Mouse (Mus musculus): Measurements from ENCODE around the gene Rack1. TPM values are rescaled to one million over a fixed set of nuclear protein-coding genes. Genes with fewer than 3 reads are reported as not detected.
"Not testable (repeated sequence)": the region's sequence is repeated elsewhere in the genome, so short reads cannot be mapped to it uniquely, and the experiment has no call there.

The Rack1 gene
- polyA plus RNA-seq, 1 experiment from 2014 or later, result 349 TPM

- not testable (repeated sequence) for H3K4me2 ChIP-seq (ENCODE audit: low read length); H3K36me3 ChIP-seq (ENCODE audit: control insufficient read depth, insufficient read depth, low read length); ATAC-seq; H3K27ac ChIP-seq (ENCODE audit: low read depth, low read length); H3K4me3 ChIP-seq (ENCODE audit: low read length); H3K9ac ChIP-seq (ENCODE audit: low read depth, low read length); H3K4me1 ChIP-seq (ENCODE audit: control insufficient read depth, insufficient read depth, low read depth, low read length); H3K9me3 ChIP-seq (ENCODE audit: control insufficient read depth, low read length); H3K27me3 ChIP-seq (replicated peaks; ENCODE audit: control insufficient read depth, insufficient read depth, low read length)
- 82% methylated on average over 14 of the region's 14 CpGs for WGBS
Measured at GRCm38 (mm10) chr11:48821299-48821698, 21.2 kb downstream of the Rack1 start.

- Histone ChIP-seq H3K27ac (ENCODE audit: low read depth, low read length) (no peak overlapping the region), H3K4me1 (ENCODE audit: control insufficient read depth, insufficient read depth, low read depth, low read length) (peaks cover 13% of the 10 kb centered on the region), H3K27me3 (replicated peaks; ENCODE audit: control insufficient read depth, insufficient read depth, low read length) (peaks cover 7% of the 10 kb centered on the region; the same call in 1 of the 2 replicates), H3K9me3 (ENCODE audit: control insufficient read depth, low read length) (no peaks in the 10 kb centered on the region), H3K9ac (ENCODE audit: low read depth, low read length) (no peak overlapping the region), H3K4me3 (ENCODE audit: low read length) (peak overlapping the region; percentile 43), H3K36me3 (ENCODE audit: control insufficient read depth, insufficient read depth, low read length) (no peaks in the 10 kb centered on the region), H3K4me2 (ENCODE audit: low read length) (peak overlapping the region; percentile 81)
- 38% methylated on average over 14 of the region's 14 CpGs for WGBS
- no peak for ATAC-seq
Measured at GRCm38 (mm10) chr11:48822768-48823512, 22.8 kb downstream of the Rack1 start.

GRCm38 (mm10) chr11:48823536-48823972, 23.4 kb downstream of the Rack1 start:
- peak; percentile 46 for ATAC-seq
- Histone ChIP-seq H3K27ac (ENCODE audit: low read depth, low read length) (no peak overlapping the region), H3K27me3 (replicated peaks; ENCODE audit: control insufficient read depth, insufficient read depth, low read length) (peaks cover 7% of the 10 kb centered on the region; the same call in 1 of the 2 replicates), H3K9ac (ENCODE audit: low read depth, low read length) (no peak overlapping the region), H3K4me1 (ENCODE audit: control insufficient read depth, insufficient read depth, low read depth, low read length) (peaks cover 13% of the 10 kb centered on the region), H3K9me3 (ENCODE audit: control insufficient read depth, low read length) (no peaks in the 10 kb centered on the region), H3K4me3 (ENCODE audit: low read length) (peak overlapping the region; percentile 43), H3K36me3 (ENCODE audit: control insufficient read depth, insufficient read depth, low read length) (no peaks in the 10 kb centered on the region), H3K4me2 (ENCODE audit: low read length) (peak overlapping the region; percentile 81)
- WGBS, result under 1% methylated on average over 15 of the region's 15 CpGs

DNA sequence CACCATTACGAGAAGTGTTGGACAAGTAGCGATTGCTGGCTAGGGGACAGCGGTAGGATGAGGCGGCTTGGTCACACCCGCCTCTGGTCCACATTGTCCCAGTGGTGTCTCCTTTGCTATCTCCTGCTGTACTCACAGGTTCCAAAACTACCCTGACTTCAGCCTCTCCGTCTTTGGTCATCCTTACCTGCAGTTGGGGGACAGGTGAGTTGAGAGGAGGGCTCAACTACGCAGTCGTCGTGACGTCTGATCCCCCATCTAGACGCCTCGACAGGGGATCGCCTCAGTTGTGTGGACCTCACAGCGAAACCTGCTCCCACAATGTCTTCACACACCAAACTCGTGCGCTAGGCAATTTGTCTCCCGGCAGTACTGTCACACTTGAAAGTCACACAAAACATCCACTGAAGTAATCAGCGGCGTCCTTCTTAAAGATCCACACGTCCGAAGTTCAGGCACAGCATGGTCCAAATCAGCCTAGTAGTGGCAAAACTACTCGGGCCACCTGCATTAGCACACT, 24.2 kb downstream of the Rack1 start:
- Histone ChIP-seq H3K4me2 (ENCODE audit: low read length) (peak overlapping the region; percentile 81), H3K4me1 (ENCODE audit: control insufficient read depth, insufficient read depth, low read depth, low read length) (peaks cover 13% of the 10 kb centered on the region), H3K27me3 (replicated peaks; ENCODE audit: control insufficient read depth, insufficient read depth, low read length) (peaks cover 7% of the 10 kb centered on the region; the same call in 1 of the 2 replicates), H3K27ac (ENCODE audit: low read depth, low read length) (no peak overlapping the region), H3K4me3 (ENCODE audit: low read length) (peak overlapping the region; percentile 43), H3K9ac (ENCODE audit: low read depth, low read length) (peak overlapping the region; percentile 25; the same call in 1 of the 2 replicates), H3K36me3 (ENCODE audit: control insufficient read depth, insufficient read depth, low read length) (no peaks in the 10 kb centered on the region), H3K9me3 (ENCODE audit: control insufficient read depth, low read length) (no peaks in the 10 kb centered on the region)
- WGBS, result 5% methylated on average over 22 of the region's 22 CpGs
- no peak for ATAC-seq

- H3K9me3 ChIP-seq (ENCODE audit: control insufficient read depth, low read length); H3K36me3 ChIP-seq (ENCODE audit: control insufficient read depth, insufficient read depth, low read length); H3K27me3 ChIP-seq (replicated peaks; ENCODE audit: control insufficient read depth, insufficient read depth, low read length); H3K27ac ChIP-seq (ENCODE audit: low read depth, low read length): not testable (repeated sequence)
- Histone ChIP-seq H3K4me3 (ENCODE audit: low read length) (peak within 1 kb of the TSS; percentile 46), H3K9ac (ENCODE audit: low read depth, low read length) (peak within 1 kb of the TSS; percentile 28), H3K4me2 (ENCODE audit: low read length) (peak within 1 kb of the TSS; percentile 59), H3K4me1 (ENCODE audit: control insufficient read depth, insufficient read depth, low read depth, low read length) (peaks cover 13% of the 10 kb centered on the region)
- peak; percentile 77 for ATAC-seq
- WGBS, result under 1% methylated on average over 46 of the region's 92 CpGs
Measured at GRCm38 (mm10) chr11:48825979-48826751, 26.0 kb downstream of the Rack1 start, which contains the start of the genes Trim7 and Gm12184. Gene Trim7 (plus strand): TSS chr11:48826140. Gene Gm12184 (minus strand): TSS chr11:48826655.

DNA sequence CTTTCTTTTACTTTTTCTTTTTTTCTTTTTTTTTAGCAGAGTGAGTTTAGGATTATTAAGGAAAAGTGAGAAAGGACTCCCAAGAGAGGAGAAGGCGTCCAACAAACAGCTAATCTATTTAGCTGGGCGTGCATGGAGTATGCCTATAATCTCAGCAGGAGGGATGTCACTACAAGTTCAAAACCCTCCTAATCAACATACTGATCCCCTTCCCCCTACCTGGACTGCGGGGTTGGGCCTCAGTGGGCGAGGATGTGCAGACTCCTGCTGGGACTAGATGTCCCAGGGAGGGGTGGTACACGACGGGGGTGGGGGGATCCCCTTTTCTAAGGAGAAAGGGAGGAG, 26.6 kb downstream of the Rack1 start:
- H3K27ac ChIP-seq (ENCODE audit: low read depth, low read length), result no peak overlapping the region
- WGBS, result 1% methylated on average over 6 of the region's 6 CpGs
- ATAC-seq, result no peak

GRCm38 (mm10) chr11:48827926-48828325, 27.8 kb downstream of the Rack1 start:
- 71% methylated on average over 6 of the region's 6 CpGs for WGBS
- Histone ChIP-seq H3K36me3 (ENCODE audit: control insufficient read depth, insufficient read depth, low read length) (no peaks in the 10 kb centered on the region), H3K4me1 (ENCODE audit: control insufficient read depth, insufficient read depth, low read depth, low read length) (peaks cover 13% of the 10 kb centered on the region), H3K27me3 (replicated peaks; ENCODE audit: control insufficient read depth, insufficient read depth, low read length) (peaks cover 7% of the 10 kb centered on the region; the same call in 1 of the 2 replicates), H3K27ac (ENCODE audit: low read depth, low read length) (no peak overlapping the region), H3K9me3 (ENCODE audit: control insufficient read depth, low read length) (no peaks in the 10 kb centered on the region), H3K9ac (ENCODE audit: low read depth, low read length) (no peak overlapping the region), H3K4me2 (ENCODE audit: low read length) (no peak overlapping the region), H3K4me3 (ENCODE audit: low read length) (no peak overlapping the region)
- ATAC-seq, result no peak

More for the DNA sequence above, 26.6 kb downstream of the Rack1 start:
- peak overlapping the region; percentile 59 for H3K4me2 ChIP-seq (ENCODE audit: low read length)
- peaks cover 7% of the 10 kb centered on the region; the same call in 1 of the 2 replicates for H3K27me3 ChIP-seq (replicated peaks; ENCODE audit: control insufficient read depth, insufficient read depth, low read length)
- H3K9ac ChIP-seq (ENCODE audit: low read depth, low read length), result peak overlapping the region; percentile 28; the same call in 1 of the 2 replicates
- no peaks in the 10 kb centered on the region for H3K9me3 ChIP-seq (ENCODE audit: control insufficient read depth, low read length)
- H3K36me3 ChIP-seq (ENCODE audit: control insufficient read depth, insufficient read depth, low read length), result no peaks in the 10 kb centered on the region
- peak overlapping the region; percentile 46 for H3K4me3 ChIP-seq (ENCODE audit: low read length)
- H3K4me1 ChIP-seq (ENCODE audit: control insufficient read depth, insufficient read depth, low read depth, low read length), result peaks cover 13% of the 10 kb centered on the region

GRCm38 (mm10) chr11:48830279-48830678, 30.1 kb downstream of the Rack1 start:
- Histone ChIP-seq H3K9ac (ENCODE audit: low read depth, low read length) (no peak overlapping the region), H3K4me1 (ENCODE audit: control insufficient read depth, insufficient read depth, low read depth, low read length) (peaks cover 4% of the 10 kb centered on the region), H3K4me2 (ENCODE audit: low read length) (no peak overlapping the region), H3K27me3 (replicated peaks; ENCODE audit: control insufficient read depth, insufficient read depth, low read length) (no peaks in the 10 kb centered on the region), H3K27ac (ENCODE audit: low read depth, low read length) (no peak overlapping the region), H3K9me3 (ENCODE audit: control insufficient read depth, low read length) (no peaks in the 10 kb centered on the region), H3K4me3 (ENCODE audit: low read length) (no peak overlapping the region), H3K36me3 (ENCODE audit: control insufficient read depth, insufficient read depth, low read length) (no peaks in the 10 kb centered on the region)
- no peak for ATAC-seq
- 79% methylated on average over 2 of the region's 2 CpGs for WGBS

- Histone ChIP-seq H3K9ac (ENCODE audit: low read depth, low read length) (no peak overlapping the region; the same call in 1 of the 2 replicates), H3K36me3 (ENCODE audit: control insufficient read depth, insufficient read depth, low read length) (no peaks in the 10 kb centered on the region), H3K4me3 (ENCODE audit: low read length) (no peak overlapping the region), H3K4me1 (ENCODE audit: control insufficient read depth, insufficient read depth, low read depth, low read length) (peaks cover 4% of the 10 kb centered on the region), H3K4me2 (ENCODE audit: low read length) (no peak overlapping the region), H3K27me3 (replicated peaks; ENCODE audit: control insufficient read depth, insufficient read depth, low read length) (no peaks in the 10 kb centered on the region), H3K9me3 (ENCODE audit: control insufficient read depth, low read length) (no peaks in the 10 kb centered on the region), H3K27ac (ENCODE audit: low read depth, low read length) (no peak overlapping the region)
- 88% methylated on average over 2 of the region's 2 CpGs for WGBS
- ATAC-seq, result no peak
Measured at GRCm38 (mm10) chr11:48831273-48831672, 31.1 kb downstream of the Rack1 start.

All from hindbrain, embryonic 16.5 days (tissue).